Mouse (Mus musculus) MEL (cell line): ENCODE results near the gene Pikfyve. TPM values are rescaled to one million over a fixed set of nuclear protein-coding genes. Genes with fewer than 3 reads are reported as not detected.

Source experiments
- DNase-seq: peaks from one replicate; pipeline ENCODE4 v3.0.0; 2011; ENCODE audit warnings: low read depth, low spot score
- H3K27ac ChIP-seq: 2 replicates; pipeline ENCODE4 v1.5.1; 2012; ENCODE audit warnings: low read depth, mild to moderate bottlenecking, control low read depth, low read length, moderate library complexity; ENCODE audit not compliant: control insufficient read depth
- H3K27me3 ChIP-seq, 2 experiments: fragments of 150-350 bp in 1 of 2; sonication (generic) in 1 of 2; 2 replicates each; pipeline ENCODE4 v1.6.1; 2012; ENCODE audit warnings: low read length in 2 of 2, mild to moderate bottlenecking in 2 of 2, improper control_type of control experiment in 1 of 2, moderate library complexity in 1 of 2; ENCODE audit not compliant: insufficient read depth in 2 of 2, control insufficient read depth in 1 of 2
- H3K36me3 ChIP-seq, 2 experiments: 2 replicates each; pipeline ENCODE4 v1.6.1; 2012 to 2014; ENCODE audit warnings: low read length in 2 of 2, improper control_type of control experiment in 1 of 2, inconsistent platforms in 1 of 2, mild to moderate bottlenecking in 1 of 2; ENCODE audit not compliant: insufficient read depth in 2 of 2, control insufficient read depth in 1 of 2
- H3K4me1 ChIP-seq, 2 experiments: fragments of 150-350 bp in 1 of 2; sonication (generic) in 1 of 2; 2 replicates each; pipeline ENCODE4 v1.6.1; 2012; ENCODE audit warnings: low read length in 2 of 2, improper control_type of control experiment in 1 of 2, mild to moderate bottlenecking in 1 of 2; ENCODE audit not compliant: insufficient read depth in 2 of 2, control insufficient read depth in 1 of 2
- H3K4me3 ChIP-seq, 2 experiments: fragments of 150-350 bp in 1 of 2; sonication (generic) in 1 of 2; 2 replicates each; pipeline ENCODE4 v1.5.1; 2012; ENCODE audit warnings: low read depth in 2 of 2, low read length in 2 of 2, mild to moderate bottlenecking in 2 of 2, moderate library complexity in 2 of 2, control low read depth in 1 of 2, improper control_type of control experiment in 1 of 2; ENCODE audit not compliant: control insufficient read depth in 1 of 2, insufficient read depth in 1 of 2
- H3K79me2 ChIP-seq: 2 replicates; pipeline ENCODE4 v1.6.1; 2012; ENCODE audit warnings: mild to moderate bottlenecking, low read length, moderate library complexity; ENCODE audit not compliant: control insufficient read depth, poor library complexity, insufficient read depth
- H3K9ac ChIP-seq: 2 replicates; pipeline ENCODE4 v1.6.1; 2012; ENCODE audit warnings: low read depth, mild to moderate bottlenecking, control low read depth, low read length, moderate library complexity; ENCODE audit not compliant: control insufficient read depth, poor library complexity, severe bottlenecking
- H3K9me3 ChIP-seq: fragments of 150-350 bp; sonication (generic); replicated peaks from 2 replicates; pipeline ENCODE4 v1.6.1; 2012; ENCODE audit warnings: mild to moderate bottlenecking, low read length, improper control_type of control experiment, moderate library complexity; ENCODE audit not compliant: insufficient read depth
- CHD1 ChIP-seq: IDR thresholded peaks from 2 replicates; pipeline ENCODE4 v1.6.1; 2012; ENCODE audit warnings: low read depth, mild to moderate bottlenecking, inconsistent platforms, low read length, improper control_type of control experiment
- E2F4 ChIP-seq: IDR thresholded peaks from 2 replicates; pipeline ENCODE4 v1.6.1; 2011; ENCODE audit warnings: low read depth, low read length, improper control_type of control experiment, borderline replicate concordance
- EP300 ChIP-seq, 2 experiments: IDR thresholded peaks; 2 replicates each; pipeline ENCODE4 v1.6.1; 2011; ENCODE audit warnings: improper control_type of control experiment in 2 of 2, low read length in 2 of 2, low read depth in 1 of 2, mild to moderate bottlenecking in 1 of 2
- HCFC1 ChIP-seq: IDR thresholded peaks from 2 replicates; pipeline ENCODE4 v1.6.1; 2012; ENCODE audit warnings: low read depth, mild to moderate bottlenecking, inconsistent platforms, low read length, improper control_type of control experiment, moderate library complexity
- MXI1 ChIP-seq: IDR thresholded peaks from 2 replicates; pipeline ENCODE4 v1.6.1; 2011; ENCODE audit warnings: mild to moderate bottlenecking, low read depth, low read length, improper control_type of control experiment
- MYB ChIP-seq: IDR thresholded peaks from 2 replicates; pipeline ENCODE4 v1.6.1; 2011; ENCODE audit warnings: mild to moderate bottlenecking, low read depth, low read length, improper control_type of control experiment
- NRF1 ChIP-seq: IDR thresholded peaks from 2 replicates; pipeline ENCODE4 v1.6.1; 2014; ENCODE audit warnings: low read depth, mild to moderate bottlenecking, inconsistent platforms, low read length, improper control_type of control experiment, moderate library complexity; ENCODE audit not compliant: poor library complexity, insufficient read depth, severe bottlenecking
- POLR2A ChIP-seq, 2 experiments: IDR thresholded peaks; 2 replicates each; pipeline ENCODE4 v1.6.1; 2011 to 2012; ENCODE audit warnings: low read length in 2 of 2, mild to moderate bottlenecking in 2 of 2, control low read depth in 1 of 2, improper control_type of control experiment in 1 of 2, low read depth in 1 of 2, moderate library complexity in 1 of 2; ENCODE audit not compliant: control insufficient read depth in 1 of 2, insufficient read depth in 1 of 2, poor library complexity in 1 of 2
- POLR2AphosphoS5 ChIP-seq: IDR thresholded peaks from 2 replicates; pipeline ENCODE4 v1.6.1; 2012; ENCODE audit warnings: low read depth, borderline replicate concordance, mild to moderate bottlenecking, inconsistent platforms, low read length, moderate library complexity, mixed read lengths
- RCOR1 ChIP-seq: IDR thresholded peaks from 2 replicates; pipeline ENCODE4 v1.6.1; 2012; ENCODE audit warnings: low read depth, mild to moderate bottlenecking, inconsistent platforms, low read length, improper control_type of control experiment
- TAL1 ChIP-seq: IDR thresholded peaks from 2 replicates; pipeline ENCODE4 v1.6.1; 2012; ENCODE audit warnings: mild to moderate bottlenecking, inconsistent platforms, low read length, moderate library complexity, mixed read lengths
- UBTF ChIP-seq: IDR thresholded peaks from 2 replicates; pipeline ENCODE4 v1.6.1; 2012; ENCODE audit warnings: low read depth, mild to moderate bottlenecking, inconsistent platforms, low read length, improper control_type of control experiment, moderate library complexity, borderline replicate concordance; ENCODE audit not compliant: insufficient read depth
- USF2 ChIP-seq, 2 experiments: IDR thresholded peaks; 2 replicates each; pipeline ENCODE4 v1.6.1; 2011 to 2012; ENCODE audit warnings: improper control_type of control experiment in 2 of 2, low read length in 2 of 2, borderline replicate concordance in 1 of 2, inconsistent platforms in 1 of 2, low read depth in 1 of 2, mild to moderate bottlenecking in 1 of 2; ENCODE audit not compliant: insufficient read depth in 1 of 2
- ZMIZ1 ChIP-seq: IDR thresholded peaks from 2 replicates; pipeline ENCODE4 v1.6.1; 2012; ENCODE audit warnings: low read depth, mild to moderate bottlenecking, inconsistent platforms, low read length, improper control_type of control experiment, moderate library complexity
- ZNF384 ChIP-seq: IDR thresholded peaks from 2 replicates; pipeline ENCODE4 v1.6.1; 2012; ENCODE audit warnings: low read depth, mild to moderate bottlenecking, inconsistent platforms, low read length, improper control_type of control experiment
- polyA plus RNA-seq, 2 experiments: library from polyadenylated mRNA; stranded (reverse) in 1 of 2; unstranded in 1 of 2; fragments of >175 nt in 1 of 2; fragments of >200 nt in 1 of 2; gene quantifications; 2 replicates each; pipeline versions ENCODE4 v1.2.1 to v1.2.4; 2012; ENCODE audit warnings: low replicate concordance in 2 of 2, low read depth in 1 of 2; ENCODE audit not compliant: insufficient read length in 2 of 2, insufficient read depth in 1 of 2, missing spikeins in 1 of 2
- total RNA-seq: library from RNA; depleted of rRNA; stranded (reverse); fragments of 300-350 nt; gene quantifications from 2 replicates; pipeline ENCODE4 v1.2.3, GENCODE M21; 2012

Gene Pikfyve
- total and polyA plus RNA-seq, 3 experiments: 11.5 to 13.3 TPM; not detected in 1

DNA sequence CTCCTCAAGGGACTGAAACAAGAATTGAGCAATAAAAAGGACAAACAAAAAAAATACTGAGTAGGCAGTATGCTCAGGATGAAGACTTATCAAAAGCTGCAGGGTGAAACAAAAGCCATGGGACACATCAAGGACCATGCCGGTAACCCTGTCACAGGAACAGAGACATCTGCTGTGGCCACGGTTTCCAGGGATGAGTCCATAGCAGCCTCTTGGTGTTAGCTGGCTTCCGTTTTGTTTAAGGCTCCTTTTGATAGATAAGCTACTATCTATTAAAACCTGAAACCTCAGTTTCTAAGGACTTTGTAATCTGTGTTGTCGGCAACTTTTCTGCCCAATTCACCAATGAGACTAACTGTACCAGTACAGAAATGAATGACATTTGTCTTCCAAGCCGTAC, 16.5 kb upstream of the Pikfyve start (continued):
- no peak for TF ChIP-seq UBTF
- TF ChIP-seq, all 39 proteins: peak for 9

DNA sequence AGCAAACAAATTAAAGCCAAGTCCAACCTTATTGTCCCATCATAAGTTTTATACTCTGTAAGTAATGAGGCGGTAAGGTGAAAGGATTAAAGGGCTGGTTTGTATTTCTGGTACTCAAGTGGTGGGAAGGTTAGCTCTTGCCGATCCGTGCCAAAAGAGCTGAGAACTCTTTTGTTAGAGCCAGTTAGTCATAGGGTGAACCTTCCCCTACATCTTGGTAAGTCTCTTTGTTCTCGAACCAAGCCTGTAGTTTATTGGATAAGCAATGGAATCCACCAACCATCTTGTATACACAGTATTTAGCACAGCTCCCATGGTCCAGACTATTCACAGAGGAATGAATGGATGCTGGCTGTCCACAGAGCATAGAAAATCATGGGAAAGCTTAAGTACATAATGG, 14.9 kb upstream of the Pikfyve start:
- Histone ChIP-seq H3K4me1 (peaks cover 9 to 20% of the 10 kb centered on the region in 2 experiments), H3K9me3 (no peaks in the 10 kb centered on the region), H3K27me3 (no peaks in the 10 kb centered on the region), H3K36me3 (peaks cover 0 to 31% of the 10 kb centered on the region in 2 experiments; a peak in 2 of 4 replicates), H3K4me3 (no peak overlapping the region), H3K9ac (no peak overlapping the region), H3K27ac (no peak overlapping the region), H3K79me2 (no peaks in the 10 kb centered on the region)
- no peak for DNase-seq
- TF ChIP-seq HCFC1 (no peak), ZMIZ1 (no peak), NRF1 (no peak), MYB (no peak), EP300 (IDR thresholded peaks at IDR 0.05; ENCODE audit: low read depth in 1 of 2, low read length in 2 of 2) (no peak)

DNA sequence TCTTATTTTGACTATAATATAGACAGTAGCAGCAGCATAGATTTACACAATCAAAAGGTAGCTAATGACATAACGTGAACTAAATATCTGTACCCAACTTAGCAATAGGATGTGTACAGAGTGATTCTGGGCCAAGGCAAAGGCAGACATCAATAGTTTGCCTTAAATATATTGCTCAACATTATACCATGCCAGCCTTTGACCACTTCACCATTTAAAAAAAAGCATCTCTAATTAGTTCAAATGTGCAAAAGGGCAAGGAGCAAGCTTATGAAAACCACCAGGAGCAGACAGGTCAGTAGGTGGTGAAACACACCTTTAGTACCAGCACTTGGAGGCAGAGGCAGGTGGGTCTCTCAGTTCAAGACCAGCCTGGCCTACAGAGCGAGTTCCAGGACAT, 12.8 kb upstream of the Pikfyve start:
- H3K36me3 ChIP-seq: peaks cover 0 to 36% of the 10 kb centered on the region in 2 experiments; a peak in 2 of 4 replicates
- H3K9me3 ChIP-seq: no peaks in the 10 kb centered on the region
- H3K27me3 ChIP-seq: no peaks in the 10 kb centered on the region
- no peak overlapping the region for H3K4me3 ChIP-seq
- H3K27ac ChIP-seq: no peak overlapping the region
- no peak overlapping the region for H3K9ac ChIP-seq
- no peaks in the 10 kb centered on the region; the same call in 1 of the 2 replicates for H3K79me2 ChIP-seq
- H3K4me1 ChIP-seq: peaks cover 12 to 16% of the 10 kb centered on the region in 2 experiments
- TF ChIP-seq TAL1 (no peak), CHD1 (no peak), RCOR1 (no peak), E2F4 (no peak), POLR2AphosphoS5 (no peak), POLR2A (IDR thresholded peaks at IDR 0.05; ENCODE audit: control insufficient read depth in 1 of 2, insufficient read depth in 1 of 2, low read depth in 1 of 2, low read length in 2 of 2, poor library complexity in 1 of 2) (no peak), USF2 (IDR thresholded peaks at IDR 0.05; ENCODE audit: borderline replicate concordance in 1 of 2, insufficient read depth in 1 of 2, low read depth in 1 of 2, low read length in 2 of 2) (no peak), MXI1 (no peak), ZNF384 (no peak)
- TF ChIP-seq, all 39 proteins: peak for 0
- no peak for DNase-seq
